Mouse (Mus musculus) midbrain, embryonic 15.5 days (tissue): ENCODE results near the gene Serpinb7. TPM values are rescaled to one million over a fixed set of nuclear protein-coding genes. Genes with fewer than 3 reads are reported as not detected.

Source experiments
- ATAC-seq: fragments of 200-750 bp; cut with Nextera tagmentation; replicated peaks from 2 replicates; pipeline ENCODE4 v1.8.0; 2017; ENCODE audit warnings: moderate TSS enrichment
- H3K27ac ChIP-seq: fragments of 300-500 bp; sonication (generic); 2 replicates; pipeline ENCODE4 v1.5.1; 2015; ENCODE audit warnings: mild to moderate bottlenecking, inconsistent platforms
- H3K27me3 ChIP-seq: fragments of 300-500 bp; sonication (generic); replicated peaks from 2 replicates; pipeline ENCODE4 v1.6.1; 2015; ENCODE audit warnings: inconsistent platforms
- H3K36me3 ChIP-seq: fragments of 300-500 bp; sonication (generic); replicated peaks from 2 replicates; pipeline ENCODE4 v1.6.1; 2015; ENCODE audit warnings: inconsistent platforms
- H3K4me1 ChIP-seq: fragments of 300-500 bp; sonication (generic); 2 replicates; pipeline ENCODE4 v1.6.1; 2015; ENCODE audit warnings: inconsistent platforms
- H3K4me2 ChIP-seq: fragments of 300-500 bp; sonication (generic); 2 replicates; pipeline ENCODE4 v1.6.1; 2015; ENCODE audit warnings: inconsistent platforms, mild to moderate bottlenecking, moderate library complexity
- H3K4me3 ChIP-seq: fragments of 300-500 bp; sonication (generic); 2 replicates; pipeline ENCODE4 v1.5.1; 2015; ENCODE audit warnings: mild to moderate bottlenecking, inconsistent platforms
- H3K9ac ChIP-seq: fragments of 300-500 bp; sonication (generic); 2 replicates; pipeline ENCODE4 v1.6.1; 2015; ENCODE audit warnings: mild to moderate bottlenecking, inconsistent platforms
- H3K9me3 ChIP-seq: fragments of 300-500 bp; sonication (generic); 2 replicates; pipeline ENCODE4 v1.6.1; 2016; ENCODE audit warnings: inconsistent platforms
- WGBS: fragments of 180-500 bp; shearing (Covaris S2); methylation state at CpG from one replicate; pipeline ENCODE4 v1.1.7; 2015; ENCODE audit warnings: mixed read lengths; 5-methylcytosine and 5-hydroxymethylcytosine counted together
- polyA plus RNA-seq: library from polyadenylated mRNA; unstranded; fragments of >200 nt; fragmentation: Nextera tagmentation; extraction: Ambion mirVana; gene quantifications from 2 replicates; pipeline ENCODE4 v1.2.1, GENCODE M21; 2015

The Serpinb7 gene
- polyA plus RNA-seq, 1 experiment from 2014 or later, result not detected

GRCm38 (mm10) chr1:107397481-107397880 is 2.0 kb upstream of the Serpinb7 start:
- Histone ChIP-seq H3K27me3 (no peaks in the 10 kb centered on the region), H3K27ac (no peak overlapping the region), H3K4me2 (no peak overlapping the region), H3K4me1 (no peaks in the 10 kb centered on the region), H3K9ac (no peak overlapping the region), H3K4me3 (no peak overlapping the region), H3K36me3 (no peaks in the 10 kb centered on the region), H3K9me3 (no peaks in the 10 kb centered on the region)
- no peak for ATAC-seq
- WGBS, result 63% methylated on average over 1 of the region's 1 CpGs

- H3K9ac ChIP-seq, result no peak overlapping the region
- H3K27ac ChIP-seq, result no peak overlapping the region
- H3K9me3 ChIP-seq, result no peaks in the 10 kb centered on the region
- H3K4me3 ChIP-seq, result no peak overlapping the region
- no peaks in the 10 kb centered on the region for H3K36me3 ChIP-seq
- no peaks in the 10 kb centered on the region for H3K27me3 ChIP-seq
- WGBS, result 83% methylated on average over 4 of the region's 4 CpGs
- no peak overlapping the region for H3K4me2 ChIP-seq
- no peaks in the 10 kb centered on the region for H3K4me1 ChIP-seq
- ATAC-seq, result no peak
These were observed 2.6 kb downstream of the Serpinb7 start for GRCm38 (mm10) chr1:107402082-107402481.

- H3K27me3 ChIP-seq, result no peaks in the 10 kb centered on the region
- H3K27ac ChIP-seq, result no peak overlapping the region
- H3K9ac ChIP-seq, result no peak overlapping the region
- H3K4me2 ChIP-seq, result no peak overlapping the region
- no peak for ATAC-seq
- 55% methylated on average over 1 of the region's 1 CpGs for WGBS
- H3K4me1 ChIP-seq, result no peaks in the 10 kb centered on the region
- H3K9me3 ChIP-seq, result no peaks in the 10 kb centered on the region
- no peaks in the 10 kb centered on the region for H3K36me3 ChIP-seq
- H3K4me3 ChIP-seq, result no peak overlapping the region
These were observed 15.2 kb downstream of the Serpinb7 start for GRCm38 (mm10) chr1:107414650-107415049.

GRCm38 (mm10) chr1:107422487-107422886 is 23.0 kb downstream of the Serpinb7 start:
- H3K4me1 ChIP-seq, result no peaks in the 10 kb centered on the region
- H3K4me3 ChIP-seq, result no peak overlapping the region
- no peak for ATAC-seq
- no peaks in the 10 kb centered on the region for H3K36me3 ChIP-seq
- H3K9me3 ChIP-seq, result no peaks in the 10 kb centered on the region
- H3K4me2 ChIP-seq, result no peak overlapping the region
- no peak overlapping the region for H3K9ac ChIP-seq
- H3K27ac ChIP-seq, result no peak overlapping the region
- WGBS, result 86% methylated on average over 4 of the region's 4 CpGs
- H3K27me3 ChIP-seq, result no peaks in the 10 kb centered on the region

GRCm38 (mm10) chr1:107431253-107431652 is 31.8 kb downstream of the Serpinb7 start:
- H3K27ac ChIP-seq, result no peak overlapping the region
- no peaks in the 10 kb centered on the region for H3K36me3 ChIP-seq
- no peaks in the 10 kb centered on the region for H3K27me3 ChIP-seq
- no peak for ATAC-seq
- no peak overlapping the region for H3K4me3 ChIP-seq
- H3K9me3 ChIP-seq, result no peaks in the 10 kb centered on the region
- no peak overlapping the region for H3K4me2 ChIP-seq
- no peak overlapping the region for H3K9ac ChIP-seq
- H3K4me1 ChIP-seq, result no peaks in the 10 kb centered on the region

GRCm38 (mm10) chr1:107435528-107435927 is 36.1 kb downstream of the Serpinb7 start:
- no peak for ATAC-seq
- WGBS, result 92% methylated on average over 2 of the region's 2 CpGs
- Histone ChIP-seq H3K27me3 (no peaks in the 10 kb centered on the region), H3K27ac (no peak overlapping the region), H3K4me3 (no peak overlapping the region), H3K9me3 (no peaks in the 10 kb centered on the region), H3K4me2 (no peak overlapping the region), H3K9ac (no peak overlapping the region), H3K36me3 (no peaks in the 10 kb centered on the region), H3K4me1 (no peaks in the 10 kb centered on the region)

- no peaks in the 10 kb centered on the region for H3K36me3 ChIP-seq
- H3K27ac ChIP-seq, result no peak overlapping the region
- no peak overlapping the region for H3K9ac ChIP-seq
- ATAC-seq, result no peak
- no peaks in the 10 kb centered on the region for H3K9me3 ChIP-seq
- H3K27me3 ChIP-seq, result no peaks in the 10 kb centered on the region
- no peak overlapping the region for H3K4me2 ChIP-seq
- 89% methylated on average over 3 of the region's 3 CpGs for WGBS
- H3K4me3 ChIP-seq, result no peak overlapping the region
- H3K4me1 ChIP-seq, result no peaks in the 10 kb centered on the region
These were observed 40.0 kb downstream of the Serpinb7 start for GRCm38 (mm10) chr1:107439462-107439861.

GRCm38 (mm10) chr1:107445352-107445751 is 45.9 kb downstream of the Serpinb7 start:
- Histone ChIP-seq H3K27ac (no peak overlapping the region), H3K9ac (no peak overlapping the region), H3K4me1 (no peaks in the 10 kb centered on the region), H3K36me3 (no peaks in the 10 kb centered on the region), H3K9me3 (no peaks in the 10 kb centered on the region), H3K4me3 (no peak overlapping the region), H3K27me3 (no peaks in the 10 kb centered on the region), H3K4me2 (no peak overlapping the region)
- ATAC-seq, result no peak
- 80% methylated on average over 5 of the region's 5 CpGs for WGBS

GRCm38 (mm10) chr1:107447228-107447931 is 47.9 kb downstream of the Serpinb7 start:
- ATAC-seq, result no peak
- H3K9ac ChIP-seq, result no peak overlapping the region
- H3K4me1 ChIP-seq, result no peaks in the 10 kb centered on the region
- H3K9me3 ChIP-seq, result no peaks in the 10 kb centered on the region
- no peaks in the 10 kb centered on the region for H3K27me3 ChIP-seq
- H3K36me3 ChIP-seq, result no peaks in the 10 kb centered on the region
- H3K4me3 ChIP-seq, result no peak overlapping the region
- WGBS, result 78% methylated on average over 3 of the region's 3 CpGs
- no peak overlapping the region for H3K27ac ChIP-seq
- no peak overlapping the region for H3K4me2 ChIP-seq

GRCm38 (mm10) chr1:107479909-107480308 is 80.5 kb downstream of the Serpinb7 start:
- no peak overlapping the region for H3K27ac ChIP-seq
- H3K36me3 ChIP-seq, result no peaks in the 10 kb centered on the region
- H3K9ac ChIP-seq, result no peak overlapping the region
- H3K27me3 ChIP-seq, result no peaks in the 10 kb centered on the region
- H3K4me3 ChIP-seq, result no peak overlapping the region
- no peaks in the 10 kb centered on the region for H3K9me3 ChIP-seq
- no peak for ATAC-seq
- H3K4me1 ChIP-seq, result no peaks in the 10 kb centered on the region
- H3K4me2 ChIP-seq, result no peak overlapping the region

GRCm38 (mm10) chr1:107481452-107481851 is 82.0 kb downstream of the Serpinb7 start:
- ATAC-seq, result peak; percentile 92
- no peaks in the 10 kb centered on the region for H3K36me3 ChIP-seq
- no peaks in the 10 kb centered on the region for H3K27me3 ChIP-seq
- H3K4me3 ChIP-seq, result no peak overlapping the region
- H3K4me1 ChIP-seq, result no peaks in the 10 kb centered on the region
- no peak overlapping the region for H3K27ac ChIP-seq
- 21% methylated on average over 11 of the region's 11 CpGs for WGBS
- no peak overlapping the region for H3K9ac ChIP-seq
- H3K9me3 ChIP-seq, result no peaks in the 10 kb centered on the region
- peak overlapping the region; percentile 33 for H3K4me2 ChIP-seq

- no peaks in the 10 kb centered on the region for H3K36me3 ChIP-seq
- H3K4me3 ChIP-seq, result no peak overlapping the region
- no peak overlapping the region for H3K4me2 ChIP-seq
- no peak for ATAC-seq
- no peaks in the 10 kb centered on the region for H3K4me1 ChIP-seq
- H3K9ac ChIP-seq, result no peak overlapping the region
- no peaks in the 10 kb centered on the region for H3K9me3 ChIP-seq
- H3K27me3 ChIP-seq, result no peaks in the 10 kb centered on the region
- H3K27ac ChIP-seq, result no peak overlapping the region
- WGBS, result 85% methylated on average over 8 of the region's 8 CpGs
These were observed 90.1 kb downstream of the Serpinb7 start for GRCm38 (mm10) chr1:107489577-107489976.

GRCm38 (mm10) chr1:107496789-107497188 is 97.3 kb downstream of the Serpinb7 start:
- ATAC-seq, result no peak

More at GRCm38 (mm10) chr1:107496789-107497188, 97.3 kb downstream of the Serpinb7 start:
- Histone ChIP-seq H3K4me1 (no peaks in the 10 kb centered on the region), H3K9me3 (no peaks in the 10 kb centered on the region), H3K27me3 (no peaks in the 10 kb centered on the region), H3K9ac (no peak overlapping the region), H3K4me3 (no peak overlapping the region), H3K4me2 (no peak overlapping the region), H3K36me3 (no peaks in the 10 kb centered on the region), H3K27ac (no peak overlapping the region)
- WGBS, result 78% methylated on average over 2 of the region's 2 CpGs
